Mouse (Mus musculus): ENCODE results near the gene Fggy. TPM values are rescaled to one million over a fixed set of nuclear protein-coding genes. Genes with fewer than 3 reads are reported as not detected.

Fggy gene
- polyA plus RNA-seq, 1 experiment = 2.7 TPM

DNA sequence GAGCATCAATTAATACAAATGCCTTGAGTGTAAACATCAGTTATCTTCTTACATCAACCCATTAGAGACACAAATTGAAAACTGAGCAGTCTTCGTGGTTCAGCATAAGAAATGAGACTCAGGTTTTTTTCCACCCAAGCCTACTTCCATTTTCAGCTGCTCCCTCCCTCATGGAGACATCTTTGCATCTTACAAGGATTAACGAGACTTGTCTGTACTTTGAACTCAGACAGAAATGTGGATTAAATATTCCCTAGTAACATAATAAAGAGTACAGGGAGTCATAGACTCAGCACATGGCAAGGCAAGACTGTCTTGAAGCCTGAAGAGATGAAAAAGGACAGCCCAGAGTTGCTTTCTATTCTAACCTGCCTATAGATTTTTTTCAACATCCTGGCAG, 230.3 kb downstream of the Fggy start:
- no peak for TF ChIP-seq POLR2A (IDR thresholded peaks at IDR 0.05; ENCODE audit: low read depth, low read length)
- TF ChIP-seq CTCF (IDR thresholded peaks at IDR 0.05; ENCODE audit: extremely low read depth, insufficient read depth, insufficient read length, insufficient replicate concordance) = no peak
- Histone ChIP-seq H3K4me3 (ENCODE audit: extremely low read depth, insufficient read depth, insufficient read length) (no peak overlapping the region), H3K27me3 (ENCODE audit: control insufficient read depth, insufficient read depth, low read length) (no peaks in the 10 kb centered on the region), H3K27ac (ENCODE audit: insufficient read depth, low read length) (no peak overlapping the region), H3K4me1 (ENCODE audit: control insufficient read depth, insufficient read depth, insufficient read length) (no peaks in the 10 kb centered on the region; the same call in 1 of the 2 replicates), H3K36me3 (ENCODE audit: control insufficient read depth, insufficient read depth, low read length) (no peaks in the 10 kb centered on the region)
- no peak for DNase-seq (ENCODE audit: low read depth in 1 of 2, low spot score in 2 of 2)
- 88% methylated on average over 2 of the region's 2 CpGs for WGBS

DNA sequence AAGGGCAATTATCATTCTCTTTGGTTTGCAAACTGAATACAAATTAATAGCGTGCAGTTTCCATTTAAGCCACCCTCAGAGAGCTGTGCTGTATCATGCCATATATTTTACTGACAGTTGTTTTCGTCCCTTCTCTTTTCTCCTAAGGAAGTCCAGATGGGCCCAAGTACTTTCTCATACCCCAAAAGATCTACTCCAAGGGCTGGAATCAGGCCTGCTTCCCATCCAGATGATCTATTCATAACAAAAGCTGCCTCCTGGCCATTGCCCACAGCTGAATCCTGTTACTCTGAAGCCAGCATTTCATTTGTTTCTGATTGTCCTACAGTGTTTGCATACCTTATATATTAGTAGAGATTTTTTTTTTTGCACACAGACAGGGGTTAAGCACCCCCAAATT, 231.6 kb downstream of the Fggy start:
- H3K27me3 ChIP-seq (ENCODE audit: control insufficient read depth, insufficient read depth, low read length) = no peaks in the 10 kb centered on the region
- TF ChIP-seq POLR2A (IDR thresholded peaks at IDR 0.05; ENCODE audit: low read depth, low read length) (no peak), CTCF (IDR thresholded peaks at IDR 0.05; ENCODE audit: extremely low read depth, insufficient read depth, insufficient read length, insufficient replicate concordance) (no peak)
- H3K4me1 ChIP-seq (ENCODE audit: control insufficient read depth, insufficient read depth, insufficient read length) = no peaks in the 10 kb centered on the region; the same call in 1 of the 2 replicates
- H3K36me3 ChIP-seq (ENCODE audit: control insufficient read depth, insufficient read depth, low read length) = no peaks in the 10 kb centered on the region
- H3K27ac ChIP-seq (ENCODE audit: insufficient read depth, low read length) = no peak overlapping the region
- WGBS = 86% methylated on average over 2 of the region's 2 CpGs
- no peak overlapping the region for H3K4me3 ChIP-seq (ENCODE audit: extremely low read depth, insufficient read depth, insufficient read length)
- DNase-seq (ENCODE audit: low read depth in 1 of 2, low spot score in 2 of 2) = no peak

DNA sequence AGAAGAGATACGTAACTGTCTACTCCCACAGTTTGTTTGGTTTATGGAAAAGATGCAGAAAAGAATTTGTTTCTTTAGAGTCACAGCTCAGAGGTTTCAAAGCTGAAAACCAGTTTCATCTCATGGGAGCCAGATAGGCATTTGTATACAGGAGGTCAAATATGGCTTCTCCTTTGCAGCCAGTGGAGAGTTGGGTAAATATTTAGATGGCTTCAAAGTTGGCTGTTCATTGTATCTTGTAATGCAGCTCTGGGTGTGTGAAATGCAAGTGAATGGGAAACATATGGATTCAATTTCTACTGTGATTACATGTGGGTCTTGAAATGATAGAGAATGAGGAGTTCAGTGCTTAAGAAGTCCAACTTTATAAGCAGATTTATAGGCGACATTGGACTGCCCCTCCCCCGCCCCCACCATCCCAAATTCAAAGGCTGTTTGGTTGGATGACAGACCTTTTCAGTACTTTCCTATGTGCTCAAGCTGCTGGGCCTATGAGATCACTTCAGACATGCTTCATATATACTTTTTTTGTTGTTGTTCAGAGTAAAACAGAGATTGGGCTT, 234.7 kb downstream of the Fggy start:
- Histone ChIP-seq H3K27ac (ENCODE audit: insufficient read depth, low read length) (no peak overlapping the region), H3K4me1 (ENCODE audit: control insufficient read depth, insufficient read depth, insufficient read length) (no peaks in the 10 kb centered on the region), H3K4me3 (ENCODE audit: extremely low read depth, insufficient read depth, insufficient read length) (no peak overlapping the region), H3K36me3 (ENCODE audit: control insufficient read depth, insufficient read depth, low read length) (no peaks in the 10 kb centered on the region), H3K27me3 (ENCODE audit: control insufficient read depth, insufficient read depth, low read length) (no peaks in the 10 kb centered on the region)
- 91% methylated on average over 3 of the region's 3 CpGs for WGBS
- DNase-seq (ENCODE audit: low read depth in 1 of 2, low spot score in 2 of 2) = no peak
- TF ChIP-seq CTCF (IDR thresholded peaks at IDR 0.05; ENCODE audit: extremely low read depth, insufficient read depth, insufficient read length, insufficient replicate concordance) (no peak), POLR2A (IDR thresholded peaks at IDR 0.05; ENCODE audit: low read depth, low read length) (no peak)

DNA sequence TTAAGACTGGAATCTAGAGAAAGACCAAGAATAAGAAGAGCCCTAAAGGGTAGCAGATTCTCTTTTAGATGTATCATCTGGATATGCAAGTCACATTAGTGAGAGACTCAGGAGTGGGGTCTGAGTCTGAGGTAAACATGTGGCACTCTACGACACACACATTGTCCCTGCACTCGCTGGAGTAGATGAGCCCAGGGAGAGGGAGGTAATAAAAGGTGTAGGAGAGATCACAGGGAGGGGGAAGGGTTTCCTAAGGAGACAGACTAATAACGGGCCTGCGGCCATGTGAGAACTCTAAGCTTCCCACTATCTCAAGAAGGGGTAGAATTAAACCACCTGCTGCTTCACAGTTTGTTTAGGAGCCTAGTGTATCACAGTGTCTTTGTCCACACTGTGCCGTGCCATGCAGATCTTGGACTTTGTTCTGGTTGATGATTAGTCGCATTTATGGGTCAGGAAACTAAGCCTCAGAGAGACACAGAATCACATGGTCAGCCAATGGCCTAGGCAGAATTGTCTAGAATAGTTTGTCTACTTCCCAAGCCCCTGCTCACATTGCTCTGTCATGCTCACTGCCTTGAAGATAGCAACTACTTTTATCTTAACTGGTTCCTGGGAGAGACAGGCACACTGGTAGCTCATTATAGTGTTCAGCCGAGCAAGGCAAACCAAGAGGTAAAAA, 236.5 kb downstream of the Fggy start:
- no peak for TF ChIP-seq CTCF (IDR thresholded peaks at IDR 0.05; ENCODE audit: extremely low read depth, insufficient read depth, insufficient read length, insufficient replicate concordance)
- TF ChIP-seq POLR2A (IDR thresholded peaks at IDR 0.05; ENCODE audit: low read depth, low read length) = no peak
- H3K27me3 ChIP-seq (ENCODE audit: control insufficient read depth, insufficient read depth, low read length) = no peaks in the 10 kb centered on the region
- no peak overlapping the region for H3K4me3 ChIP-seq (ENCODE audit: extremely low read depth, insufficient read depth, insufficient read length)
- no peaks in the 10 kb centered on the region for H3K4me1 ChIP-seq (ENCODE audit: control insufficient read depth, insufficient read depth, insufficient read length)
- no peak for DNase-seq (ENCODE audit: low read depth in 1 of 2, low spot score in 2 of 2)
- 89% methylated on average over 7 of the region's 7 CpGs for WGBS
- no peaks in the 10 kb centered on the region for H3K36me3 ChIP-seq (ENCODE audit: control insufficient read depth, insufficient read depth, low read length)
- H3K27ac ChIP-seq (ENCODE audit: insufficient read depth, low read length) = no peak overlapping the region

DNA sequence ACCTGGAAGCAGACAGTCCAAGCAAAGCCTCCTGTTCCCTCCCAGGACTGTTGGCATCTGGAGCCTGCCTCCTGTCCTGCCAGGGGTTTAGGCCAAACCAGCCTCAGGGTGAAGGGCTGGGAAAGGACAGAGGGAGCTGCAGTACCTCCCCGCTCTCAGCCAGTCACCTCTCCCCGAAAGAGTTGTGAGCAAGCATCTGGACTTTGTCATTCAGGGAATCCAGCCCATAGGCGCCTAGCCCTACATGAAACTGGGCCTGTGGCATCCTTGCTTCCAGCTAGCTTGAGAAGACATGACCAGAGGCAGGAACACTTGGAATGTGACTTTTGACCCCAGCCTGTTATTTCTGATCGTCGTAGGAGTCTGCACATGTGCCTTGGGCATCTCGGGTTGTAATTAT, 237.3 kb downstream of the Fggy start:
- H3K4me1 ChIP-seq (ENCODE audit: control insufficient read depth, insufficient read depth, insufficient read length) = no peaks in the 10 kb centered on the region
- H3K4me3 ChIP-seq (ENCODE audit: extremely low read depth, insufficient read depth, insufficient read length) = no peak overlapping the region
- 94% methylated on average over 6 of the region's 6 CpGs for WGBS
- no peaks in the 10 kb centered on the region for H3K27me3 ChIP-seq (ENCODE audit: control insufficient read depth, insufficient read depth, low read length)
- no peak for TF ChIP-seq POLR2A (IDR thresholded peaks at IDR 0.05; ENCODE audit: low read depth, low read length)
- TF ChIP-seq CTCF (IDR thresholded peaks at IDR 0.05; ENCODE audit: extremely low read depth, insufficient read depth, insufficient read length, insufficient replicate concordance) = no peak
- no peak for DNase-seq (ENCODE audit: low read depth in 1 of 2, low spot score in 2 of 2)
- no peaks in the 10 kb centered on the region for H3K36me3 ChIP-seq (ENCODE audit: control insufficient read depth, insufficient read depth, low read length)
- no peak overlapping the region for H3K27ac ChIP-seq (ENCODE audit: insufficient read depth, low read length)

DNA sequence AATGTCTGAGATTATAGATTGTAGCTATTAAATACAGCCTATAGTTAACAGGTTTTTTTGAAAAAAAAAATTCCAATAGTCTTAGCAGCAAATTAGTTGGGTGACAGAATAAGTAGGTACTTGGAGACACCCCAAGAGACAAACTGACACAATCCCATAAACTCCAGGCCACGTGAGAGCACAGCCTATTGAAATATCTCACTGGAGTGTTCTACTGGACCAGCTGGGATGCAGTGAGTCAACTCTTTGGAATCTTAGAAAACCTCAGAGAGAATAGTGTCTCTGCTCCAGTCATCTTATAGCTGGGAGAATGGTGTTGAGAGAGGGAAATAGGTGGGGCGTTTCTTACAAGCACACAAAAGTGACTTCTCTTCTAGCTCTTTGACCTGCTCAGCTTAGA, 238.0 kb downstream of the Fggy start:
- 92% methylated on average over 2 of the region's 2 CpGs for WGBS
- H3K36me3 ChIP-seq (ENCODE audit: control insufficient read depth, insufficient read depth, low read length) = no peaks in the 10 kb centered on the region
- no peak for DNase-seq (ENCODE audit: low read depth in 1 of 2, low spot score in 2 of 2)
- TF ChIP-seq CTCF (IDR thresholded peaks at IDR 0.05; ENCODE audit: extremely low read depth, insufficient read depth, insufficient read length, insufficient replicate concordance) (no peak), POLR2A (IDR thresholded peaks at IDR 0.05; ENCODE audit: low read depth, low read length) (no peak)
- no peaks in the 10 kb centered on the region for H3K4me1 ChIP-seq (ENCODE audit: control insufficient read depth, insufficient read depth, insufficient read length)
- H3K4me3 ChIP-seq (ENCODE audit: extremely low read depth, insufficient read depth, insufficient read length) = no peak overlapping the region
- no peak overlapping the region for H3K27ac ChIP-seq (ENCODE audit: insufficient read depth, low read length)
- H3K27me3 ChIP-seq (ENCODE audit: control insufficient read depth, insufficient read depth, low read length) = no peaks in the 10 kb centered on the region

DNA sequence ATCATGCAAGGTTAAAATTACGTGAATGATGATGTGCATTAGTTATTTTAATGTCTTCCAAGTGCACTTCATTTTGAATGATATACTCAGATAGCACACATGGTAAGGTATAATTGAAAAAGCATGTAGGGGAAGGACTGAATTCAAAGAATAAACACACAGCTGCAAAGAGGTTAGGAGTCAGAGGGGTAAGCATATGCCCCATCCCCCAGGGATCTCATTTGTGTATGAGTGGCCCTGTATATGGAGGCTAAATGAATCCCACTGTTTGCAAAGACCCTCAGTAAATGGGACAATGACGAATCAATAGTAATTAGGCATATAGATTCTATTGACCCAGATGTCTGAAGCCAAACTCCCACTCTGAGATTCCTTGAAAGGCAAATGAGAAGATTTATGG, 262.3 kb downstream of the Fggy start:
- H3K4me1 ChIP-seq (ENCODE audit: control insufficient read depth, insufficient read depth, insufficient read length) = no peaks in the 10 kb centered on the region
- no peak for DNase-seq (ENCODE audit: low read depth in 1 of 2, low spot score in 2 of 2)
- H3K27me3 ChIP-seq (ENCODE audit: control insufficient read depth, insufficient read depth, low read length) = no peaks in the 10 kb centered on the region
- 81% methylated on average over 2 of the region's 2 CpGs for WGBS
- no peaks in the 10 kb centered on the region for H3K36me3 ChIP-seq (ENCODE audit: control insufficient read depth, insufficient read depth, low read length)
- TF ChIP-seq CTCF (IDR thresholded peaks at IDR 0.05; ENCODE audit: extremely low read depth, insufficient read depth, insufficient read length, insufficient replicate concordance) (no peak), POLR2A (IDR thresholded peaks at IDR 0.05; ENCODE audit: low read depth, low read length) (no peak)
- no peak overlapping the region for H3K4me3 ChIP-seq (ENCODE audit: extremely low read depth, insufficient read depth, insufficient read length)
- no peak overlapping the region for H3K27ac ChIP-seq (ENCODE audit: insufficient read depth, low read length)
